Mouse (Mus musculus): ENCODE data around the gene Vcp. TPM values are rescaled to one million over a fixed set of nuclear protein-coding genes. Genes with fewer than 3 reads are reported as not detected.
A peak's percentile ranks its signal among the peaks of the same experiment; 100 is the strongest.

Vcp gene
- polyA plus RNA-seq, 1 experiment = 130 TPM

- H3K4me1 ChIP-seq (ENCODE audit: control insufficient read depth, insufficient read depth, low read length) = peaks cover 8% of the 10 kb centered on the region; the same call in 1 of the 2 replicates
- WGBS = 90% methylated on average over 7 of the region's 7 CpGs
Observed at GRCm38 (mm10) chr4:42952563-42952962, 47.7 kb downstream of the Vcp start.

DNA sequence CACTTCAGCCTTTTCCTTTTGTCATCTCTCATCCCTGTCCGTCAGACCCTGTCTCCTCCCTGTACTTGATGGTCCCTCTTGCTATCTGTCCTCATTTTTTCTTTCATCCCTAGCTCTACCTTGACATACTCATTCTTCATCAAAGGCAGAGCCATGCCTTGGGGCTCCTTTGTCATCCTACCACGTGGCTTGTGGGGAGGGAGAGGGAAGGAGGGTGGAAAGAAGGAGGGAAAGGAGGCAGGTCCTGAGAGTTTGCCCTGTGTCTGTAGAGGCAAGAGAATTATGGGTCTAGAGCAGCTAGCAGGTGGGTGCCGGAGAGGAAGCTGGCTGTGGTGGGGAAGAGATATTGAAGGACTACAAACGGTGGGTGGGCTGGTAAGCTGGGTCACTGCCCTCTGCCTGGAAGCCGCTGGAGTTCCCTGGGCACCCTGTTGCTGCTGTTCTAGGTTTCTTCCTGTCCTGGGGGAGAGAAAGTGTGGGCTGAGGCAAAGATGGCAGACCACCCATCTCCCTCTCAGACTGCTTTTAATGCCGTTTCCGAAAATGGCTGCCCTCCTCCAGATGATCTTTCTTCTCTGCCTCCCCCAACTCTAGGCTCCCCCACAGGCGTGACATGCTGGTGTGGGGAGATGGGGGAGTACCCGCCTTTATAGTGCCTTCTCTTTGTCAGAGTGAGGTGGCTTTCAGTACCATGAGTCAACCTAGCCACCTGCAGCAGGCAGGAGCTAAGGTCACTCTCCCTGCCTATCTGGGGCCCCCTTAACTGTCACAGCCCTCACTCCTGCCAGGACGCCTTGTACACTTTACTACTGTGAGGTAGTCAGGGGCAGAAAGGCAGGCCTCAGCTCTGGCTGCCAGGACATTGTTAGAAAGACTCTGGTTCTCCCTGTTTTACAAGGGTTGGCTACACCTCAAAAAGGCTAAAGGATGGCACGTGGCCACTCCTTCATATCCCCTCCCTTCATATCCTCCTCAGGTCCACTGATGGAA, 48.8 kb downstream of the Vcp start:
- 67% methylated on average over 10 of the region's 11 CpGs for WGBS
- no peak overlapping the region for H3K27ac ChIP-seq (ENCODE audit: insufficient read depth, low read depth, low read length)
- TF ChIP-seq CTCF (conservative IDR thresholded peaks at IDR 0.05; ENCODE audit: insufficient read depth, insufficient read length, low read depth, low read length) (no peak), POLR2A (IDR thresholded peaks at IDR 0.05; ENCODE audit: low read depth, low read length) (no peak)

More at GRCm38 (mm10) chr4:42952563-42952962, 47.7 kb downstream of the Vcp start:
- Histone ChIP-seq H3K4me3 (ENCODE audit: insufficient read depth, low read depth, low read length) (no peak overlapping the region), H3K27me3 (replicated peaks; ENCODE audit: control insufficient read depth, insufficient read depth, low read length) (no peaks in the 10 kb centered on the region), H3K36me3 (ENCODE audit: control insufficient read depth, insufficient read depth, low read length) (no peaks in the 10 kb centered on the region), H3K27ac (ENCODE audit: insufficient read depth, low read depth, low read length) (no peak overlapping the region)
- TF ChIP-seq CTCF (conservative IDR thresholded peaks at IDR 0.05; ENCODE audit: insufficient read depth, insufficient read length, low read depth, low read length) (no peak), POLR2A (IDR thresholded peaks at IDR 0.05; ENCODE audit: low read depth, low read length) (no peak)
- no peak for DNase-seq

DNA sequence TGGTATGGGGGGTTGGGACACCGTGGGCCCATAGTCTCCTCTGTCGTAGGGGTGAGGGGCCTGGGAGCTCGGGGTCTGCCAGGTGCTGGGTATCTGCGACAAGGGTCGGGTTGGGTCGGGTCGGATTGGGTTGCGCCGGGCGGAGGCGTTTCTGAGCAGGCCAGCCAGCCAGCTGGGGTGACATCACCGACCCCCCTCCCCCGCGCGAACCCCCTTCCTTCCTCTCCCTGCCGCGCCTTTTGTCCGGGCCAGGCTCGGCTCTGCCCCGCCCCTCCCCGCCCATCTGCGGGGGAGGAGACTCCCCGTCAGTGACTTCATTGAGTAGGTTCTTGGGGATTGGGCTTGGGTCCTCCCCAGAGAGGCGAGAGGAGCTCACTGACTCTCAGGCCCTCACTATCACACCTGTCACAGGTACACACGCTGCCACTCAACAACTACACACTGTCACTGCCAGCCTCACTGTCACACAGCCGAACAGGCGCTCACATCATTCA, 50.2 kb downstream of the Vcp start:
- no peaks in the 10 kb centered on the region for H3K36me3 ChIP-seq (ENCODE audit: control insufficient read depth, insufficient read depth, low read length)
- DNase-seq = peak; percentile 91
- H3K4me3 ChIP-seq (ENCODE audit: insufficient read depth, low read depth, low read length) = peak overlapping the region; percentile 66
- TF ChIP-seq POLR2A (IDR thresholded peaks at IDR 0.05; ENCODE audit: low read depth, low read length) (no peak), CTCF (conservative IDR thresholded peaks at IDR 0.05; ENCODE audit: insufficient read depth, insufficient read length, low read depth, low read length) (no peak)
- 2% methylated on average over 22 of the region's 27 CpGs for WGBS
- peaks cover 8% of the 10 kb centered on the region; the same call in 1 of the 2 replicates for H3K4me1 ChIP-seq (ENCODE audit: control insufficient read depth, insufficient read depth, low read length)
- H3K27ac ChIP-seq (ENCODE audit: insufficient read depth, low read depth, low read length) = peak overlapping the region; percentile 54
- H3K27me3 ChIP-seq (replicated peaks; ENCODE audit: control insufficient read depth, insufficient read depth, low read length) = no peaks in the 10 kb centered on the region

More for the DNA sequence above, 48.8 kb downstream of the Vcp start:
- peaks cover 8% of the 10 kb centered on the region; the same call in 1 of the 2 replicates for H3K4me1 ChIP-seq (ENCODE audit: control insufficient read depth, insufficient read depth, low read length)
- no peak overlapping the region for H3K4me3 ChIP-seq (ENCODE audit: insufficient read depth, low read depth, low read length)
- H3K36me3 ChIP-seq (ENCODE audit: control insufficient read depth, insufficient read depth, low read length) = no peaks in the 10 kb centered on the region
- H3K27me3 ChIP-seq (replicated peaks; ENCODE audit: control insufficient read depth, insufficient read depth, low read length) = no peaks in the 10 kb centered on the region
- no peak for DNase-seq

GRCm38 (mm10) chr4:42949676-42950051, 50.6 kb downstream of the Vcp start, which contains the start of gene Dnajb5:
Gene Dnajb5 (plus strand): TSS chr4:42949814.
- Histone ChIP-seq H3K4me1 (ENCODE audit: control insufficient read depth, insufficient read depth, low read length) (peaks cover 8% of the 10 kb centered on the region; the same call in 1 of the 2 replicates), H3K4me3 (ENCODE audit: insufficient read depth, low read depth, low read length) (peak within 1 kb of the TSS; percentile 66), H3K27ac (ENCODE audit: insufficient read depth, low read depth, low read length) (peak within 1 kb of the TSS; percentile 54), H3K27me3 (replicated peaks; ENCODE audit: control insufficient read depth, insufficient read depth, low read length) (no peaks in the 10 kb centered on the region), H3K36me3 (ENCODE audit: control insufficient read depth, insufficient read depth, low read length) (no peaks in the 10 kb centered on the region)
- DNase-seq = peak; percentile 100
- TF ChIP-seq POLR2A (IDR thresholded peaks at IDR 0.05; ENCODE audit: low read depth, low read length) (no peak), CTCF (conservative IDR thresholded peaks at IDR 0.05; ENCODE audit: insufficient read depth, insufficient read length, low read depth, low read length) (no peak)
- under 1% methylated on average over 39 of the region's 39 CpGs for WGBS

DNA sequence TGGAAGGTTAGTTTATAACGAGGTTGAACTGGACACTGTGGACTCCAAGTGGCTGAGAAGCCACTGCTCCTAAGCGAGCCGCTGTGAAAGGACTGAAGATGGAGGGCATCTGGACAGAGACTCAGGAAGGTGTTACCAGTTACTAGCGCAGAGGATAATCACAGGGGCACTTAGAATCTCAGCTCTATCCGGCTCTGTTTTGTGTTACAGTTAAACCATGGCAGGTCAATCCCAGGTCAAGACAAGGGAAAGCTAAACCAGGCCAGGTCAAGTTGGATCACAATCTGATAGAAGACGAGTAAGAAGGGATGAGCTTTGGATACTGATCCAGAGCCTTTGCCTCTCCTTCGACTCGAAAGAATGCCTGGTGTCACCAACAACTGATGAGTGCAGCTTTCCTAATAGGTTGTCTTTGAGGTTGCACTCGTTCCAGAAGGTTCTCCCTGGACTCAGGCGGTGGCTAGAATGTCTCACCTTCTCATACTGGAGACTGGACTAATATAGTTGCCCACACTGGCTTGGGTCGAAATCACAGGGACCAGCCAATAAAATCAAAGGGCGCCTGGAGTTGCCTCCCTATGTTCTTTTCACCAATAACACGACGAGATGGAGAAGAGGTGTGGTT, 51.1 kb downstream of the Vcp start:
- Histone ChIP-seq H3K4me1 (ENCODE audit: control insufficient read depth, insufficient read depth, low read length) (peaks cover 8% of the 10 kb centered on the region; the same call in 1 of the 2 replicates), H3K36me3 (ENCODE audit: control insufficient read depth, insufficient read depth, low read length) (no peaks in the 10 kb centered on the region), H3K27ac (ENCODE audit: insufficient read depth, low read depth, low read length) (no peak overlapping the region), H3K27me3 (replicated peaks; ENCODE audit: control insufficient read depth, insufficient read depth, low read length) (no peaks in the 10 kb centered on the region), H3K4me3 (ENCODE audit: insufficient read depth, low read depth, low read length) (peak overlapping the region; percentile 39)
- WGBS = 7% methylated on average over 14 of the region's 14 CpGs
- DNase-seq = no peak
- TF ChIP-seq CTCF (conservative IDR thresholded peaks at IDR 0.05; ENCODE audit: insufficient read depth, insufficient read length, low read depth, low read length) (no peak), POLR2A (IDR thresholded peaks at IDR 0.05; ENCODE audit: low read depth, low read length) (no peak)

DNA sequence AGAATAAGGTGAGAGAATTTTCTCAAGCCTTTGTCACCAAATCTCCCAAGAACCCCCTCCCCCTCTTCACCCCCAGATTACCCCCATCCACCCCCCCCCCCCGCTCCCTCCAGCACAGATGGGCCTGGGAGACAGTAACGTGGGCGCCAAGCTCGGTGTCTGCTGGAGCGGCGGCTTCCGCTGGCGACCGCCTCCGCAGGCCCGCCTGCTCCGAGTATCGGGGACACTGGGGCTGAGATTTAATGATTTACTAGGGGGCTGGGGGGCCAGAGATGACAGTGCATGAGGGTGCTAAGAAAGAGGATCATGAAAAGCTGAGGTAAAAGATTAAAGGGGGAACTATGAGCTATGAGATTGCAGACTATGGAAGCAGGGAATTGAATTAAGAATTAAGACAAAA, 51.8 kb downstream of the Vcp start:
- peaks cover 8% of the 10 kb centered on the region; the same call in 1 of the 2 replicates for H3K4me1 ChIP-seq (ENCODE audit: control insufficient read depth, insufficient read depth, low read length)
- 40% methylated on average over 13 of the region's 13 CpGs for WGBS

More for the DNA sequence above, 51.8 kb downstream of the Vcp start:
- no peaks in the 10 kb centered on the region for H3K36me3 ChIP-seq (ENCODE audit: control insufficient read depth, insufficient read depth, low read length)
- no peaks in the 10 kb centered on the region for H3K27me3 ChIP-seq (replicated peaks; ENCODE audit: control insufficient read depth, insufficient read depth, low read length)
- no peak overlapping the region for H3K4me3 ChIP-seq (ENCODE audit: insufficient read depth, low read depth, low read length)
- DNase-seq = no peak
- TF ChIP-seq POLR2A (IDR thresholded peaks at IDR 0.05; ENCODE audit: low read depth, low read length) = no peak
- no peak for TF ChIP-seq CTCF (conservative IDR thresholded peaks at IDR 0.05; ENCODE audit: insufficient read depth, insufficient read length, low read depth, low read length)
- no peak overlapping the region for H3K27ac ChIP-seq (ENCODE audit: insufficient read depth, low read depth, low read length)
